Mouse (Mus musculus) kidney, postnatal 10 days (tissue): ENCODE results near the gene St7.
A peak's percentile ranks its signal among the peaks of the same experiment; 100 is the strongest.

ENCODE experiments used
- DNase-seq: peaks from one replicate; pipeline ENCODE4 v3.0.0; 2021; ENCODE audit warnings: mixed read lengths

St7 gene

DNA sequence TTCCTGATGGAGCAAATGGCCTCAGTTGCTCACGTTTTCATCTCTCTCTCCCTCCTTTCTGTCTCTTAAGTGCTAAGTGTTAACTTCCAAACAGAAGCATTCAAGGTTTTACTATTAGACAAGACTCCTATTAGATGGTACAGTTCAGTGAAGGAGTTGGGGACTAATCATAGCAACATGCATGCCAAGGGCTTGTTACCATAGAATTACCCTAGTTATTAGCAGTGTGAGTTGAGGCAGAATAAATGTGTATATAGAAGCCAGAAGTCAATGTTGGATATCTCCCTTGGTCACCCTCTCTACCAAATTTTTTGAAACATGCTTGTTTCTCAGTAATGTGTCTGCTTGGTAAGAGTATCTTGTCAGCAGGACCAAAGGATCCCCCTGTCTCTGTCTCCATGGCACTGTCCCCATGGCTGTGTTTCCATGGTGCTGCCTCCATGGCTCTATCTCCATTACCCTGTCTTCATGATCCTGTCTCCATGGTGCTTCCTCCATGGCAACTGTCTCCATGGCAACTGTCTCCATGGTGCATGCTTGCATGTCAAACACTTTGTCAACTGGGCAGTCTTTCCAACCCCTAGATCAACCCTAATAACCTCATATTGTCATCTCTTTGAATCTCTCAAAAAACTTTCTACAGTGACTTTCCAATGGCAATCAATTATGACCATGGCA, 275.9 kb downstream of the St7 start:
- no peak for DNase-seq

DNA sequence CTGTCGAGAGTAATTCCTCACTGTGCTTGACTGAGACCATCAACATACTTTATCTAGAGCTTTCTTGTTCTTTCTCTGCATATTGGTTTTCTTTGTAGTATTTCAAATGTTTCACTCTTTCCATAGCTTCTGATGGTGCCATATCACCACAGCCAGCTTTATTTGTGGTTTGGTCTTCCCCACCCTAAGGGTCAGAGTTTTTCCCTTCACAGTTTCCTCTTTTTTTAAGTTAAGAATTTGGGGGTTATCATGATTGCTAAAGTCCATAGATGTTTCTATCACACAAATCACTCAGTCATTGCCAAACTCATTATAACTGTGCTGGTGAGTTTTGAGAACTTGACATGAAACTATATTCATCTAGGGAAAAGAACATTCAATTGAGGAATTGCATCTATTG, 277.1 kb downstream of the St7 start:
- DNase-seq: no peak

DNA sequence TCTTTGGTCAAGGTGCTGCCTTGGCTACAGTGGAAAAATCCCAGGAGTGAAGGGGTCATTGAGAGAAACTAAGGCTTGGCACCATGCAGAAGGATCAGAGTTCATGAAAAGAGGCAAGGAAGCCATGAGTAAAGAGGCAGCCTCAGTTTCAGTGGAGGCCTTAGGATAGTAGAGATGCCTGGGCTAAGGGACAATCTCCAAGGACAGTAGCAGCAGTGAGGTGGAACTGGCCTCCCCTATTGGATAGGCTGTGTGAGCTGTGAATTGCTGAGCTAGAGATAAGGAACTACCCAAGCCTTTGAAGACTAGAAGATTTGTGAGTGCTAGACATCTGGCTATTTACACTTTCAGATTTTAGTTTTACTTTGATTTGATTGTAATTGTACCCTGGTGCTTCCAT, 278.7 kb downstream of the St7 start:
- no peak for DNase-seq

DNA sequence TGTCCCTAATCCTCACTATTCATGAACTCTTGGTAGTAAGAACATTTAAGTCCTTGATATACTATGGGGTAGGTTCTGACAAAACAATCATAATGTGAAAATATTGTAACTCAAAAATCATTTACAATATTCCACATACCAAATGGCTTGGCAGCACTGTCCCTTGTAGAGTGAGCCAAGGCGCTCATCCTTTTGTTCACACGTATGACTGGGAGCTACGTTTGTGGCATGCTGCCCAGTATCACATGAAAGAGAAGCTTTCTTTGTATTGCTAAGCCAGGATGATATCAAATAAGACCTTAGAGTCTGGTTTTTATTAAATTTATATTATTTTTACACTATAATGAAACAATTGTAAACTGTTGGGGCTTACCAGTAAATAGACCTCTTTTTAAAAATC, 281.7 kb downstream of the St7 start:
- DNase-seq: no peak

DNA sequence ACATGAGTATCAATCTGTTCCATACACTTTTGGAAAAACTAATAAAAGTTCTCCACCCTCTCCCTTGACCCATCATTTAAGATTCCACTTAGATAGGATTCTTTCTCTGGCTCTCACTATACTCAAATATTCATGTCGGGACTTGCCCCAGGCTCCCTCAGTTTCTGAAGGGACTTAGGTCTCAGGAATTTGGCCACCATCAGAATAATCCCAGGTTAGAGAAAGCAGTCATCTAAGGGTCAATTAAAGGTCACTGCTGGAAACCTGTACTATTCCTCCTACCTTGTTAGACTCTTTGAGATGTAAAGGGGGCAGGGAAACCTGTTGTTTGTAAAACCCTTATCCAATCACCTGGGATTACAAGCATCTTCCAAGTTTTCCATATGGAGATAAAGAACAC, 284.4 kb downstream of the St7 start:
- DNase-seq: no peak

DNA sequence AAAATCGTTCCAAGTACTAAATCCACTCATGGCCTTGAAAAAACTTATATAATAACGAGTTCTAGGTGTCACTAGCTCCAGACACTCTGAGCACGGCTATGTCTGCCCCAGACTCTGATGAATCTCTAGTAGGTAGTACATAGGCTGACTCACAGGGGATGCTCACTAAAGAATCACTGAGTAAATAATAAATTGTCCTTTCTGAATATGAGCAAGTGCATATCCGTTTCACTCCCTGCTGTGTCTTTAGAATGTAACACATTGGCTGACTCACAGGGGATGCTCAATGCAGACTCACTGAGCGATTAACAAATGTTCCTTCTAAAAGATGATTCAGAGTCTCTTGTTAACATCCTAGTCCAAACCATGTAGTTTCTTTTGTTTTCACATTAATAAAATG, 285.6 kb downstream of the St7 start:
- DNase-seq: no peak

DNA sequence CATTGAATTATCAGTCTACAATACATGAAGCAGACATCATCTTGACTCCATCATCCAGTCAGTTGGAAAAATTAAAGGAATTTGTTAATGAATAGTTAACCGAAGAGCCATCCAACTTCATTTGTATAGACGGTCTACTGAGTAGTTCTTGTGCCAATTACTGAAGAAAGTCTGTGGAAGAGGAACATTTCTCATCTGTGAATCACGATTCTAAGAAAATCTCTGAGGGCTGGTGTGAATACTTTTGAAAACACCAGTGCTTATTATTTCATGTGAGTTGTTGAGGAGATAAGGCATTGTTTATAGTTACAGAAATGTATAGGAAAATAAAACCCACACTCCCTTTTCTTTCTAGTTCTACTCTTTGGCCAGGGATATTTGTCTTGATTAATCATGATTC, 286.1 kb downstream of the St7 start:
- DNase-seq: no peak

DNA sequence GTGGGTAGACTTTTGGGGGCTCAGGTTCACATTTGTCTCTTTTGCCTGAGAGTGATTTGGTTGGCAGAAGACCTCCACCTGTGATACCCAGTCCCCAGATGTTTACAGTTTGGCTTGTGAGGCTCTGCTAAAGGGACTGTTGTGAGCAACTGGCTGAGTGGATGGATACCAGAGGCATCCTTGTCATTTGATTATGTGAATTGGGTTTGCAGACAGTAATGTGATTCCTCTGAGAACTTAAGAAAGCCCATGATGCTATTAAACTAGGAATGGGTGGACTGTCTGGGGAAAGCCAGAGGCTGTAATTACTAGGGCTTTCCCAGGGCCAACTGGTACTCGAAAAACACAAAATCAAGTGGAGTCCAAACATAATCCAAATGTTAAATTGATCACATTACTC, 286.6 kb downstream of the St7 start:
- DNase-seq: no peak

DNA sequence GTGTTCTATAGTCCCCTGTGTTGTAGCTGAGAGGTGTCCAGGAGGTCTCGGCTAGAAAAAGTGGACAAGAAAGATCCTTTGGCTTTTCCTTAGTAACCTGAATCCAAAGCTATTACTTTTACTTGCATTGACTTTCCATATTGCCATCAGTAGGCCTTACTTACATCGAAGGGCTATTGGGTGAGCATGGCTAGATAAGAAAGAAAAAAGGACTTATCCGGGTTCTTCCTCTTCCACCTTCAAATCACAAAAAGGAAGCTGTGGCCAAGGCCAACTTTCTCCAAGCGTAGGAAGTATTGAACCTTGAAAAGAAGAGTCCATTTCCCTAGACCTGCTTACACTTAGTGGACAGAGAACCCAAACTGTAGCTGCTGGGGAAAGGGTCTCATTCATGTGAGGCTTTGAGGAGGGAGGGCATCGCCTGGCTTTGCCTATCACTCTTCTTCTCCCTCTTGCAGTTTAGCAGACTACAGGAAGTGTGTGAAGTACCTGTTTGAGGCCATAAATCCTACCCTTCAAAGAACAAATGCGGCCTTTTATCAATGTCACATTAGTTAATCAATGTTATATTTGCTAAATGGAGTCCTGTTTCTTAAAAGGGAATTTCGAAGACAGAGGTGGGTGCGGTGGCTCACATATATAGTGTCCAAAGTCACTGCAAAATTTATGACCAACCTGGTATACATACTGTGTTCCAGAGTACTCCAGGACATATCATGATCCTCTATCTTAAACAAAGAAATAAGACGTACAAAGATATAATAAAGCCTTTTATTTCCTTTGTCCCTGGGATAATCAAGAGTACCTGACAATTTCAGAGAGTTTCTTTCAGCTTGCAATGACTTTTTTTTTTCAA, 297.7 kb downstream of the St7 start:
- DNase-seq: no peak

DNA sequence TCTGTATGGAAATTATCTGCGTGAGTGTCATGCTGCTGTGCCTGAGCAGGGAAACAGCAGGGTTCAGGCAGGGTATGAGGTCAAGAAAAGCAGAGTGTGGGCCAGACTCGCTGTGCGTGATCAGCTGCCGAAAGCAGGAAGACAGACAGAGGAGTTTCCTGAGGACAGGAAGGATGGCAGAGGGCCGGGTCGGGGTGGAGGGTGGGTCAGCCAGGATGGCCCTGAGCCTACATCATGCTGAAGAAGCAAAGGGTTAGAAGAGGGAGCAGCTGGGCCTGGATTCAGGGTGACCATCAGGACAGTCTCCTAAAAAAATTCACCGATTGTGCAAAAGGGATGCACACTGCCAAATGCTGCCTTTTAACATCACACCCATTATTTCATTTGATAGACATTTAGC, 298.9 kb downstream of the St7 start:
- DNase-seq: peak; percentile 34
